Mouse (Mus musculus): ENCODE data around the gene Ccdc81. TPM values are rescaled to one million over a fixed set of nuclear protein-coding genes. Genes with fewer than 3 reads are reported as not detected.

The Ccdc81 gene
- total RNA-seq, 2 experiments from 2014 or later = 0.57 to 0.70 TPM

- TF ChIP-seq CTCF (IDR thresholded peaks at IDR 0.05) = no peak
- Histone ChIP-seq H3K4me3 (no peak overlapping the region), H3K27ac (no peak overlapping the region)
- intact Hi-C loops (cut with DNase I) = loop anchor here (2.0 to 5.0 kb wide), 2 partner anchors 407 to 433 kb away; no protein-coding TSS in a partner anchor
- no peak for DNase-seq (ENCODE audit: extremely low spot score in 1 of 2, low spot score in 2 of 2)
Observed at GRCm38 (mm10) chr7:89909711-89910110, 6.3 kb upstream of the Ccdc81 start.

- intact Hi-C loops (cut with DNase I) = loop anchor here (2.0 to 5.0 kb wide), 2 partner anchors 407 to 432 kb away; no protein-coding TSS in a partner anchor
- DNase-seq (ENCODE audit: extremely low spot score in 1 of 2, low spot score in 2 of 2) = no peak
- TF ChIP-seq CTCF (IDR thresholded peaks at IDR 0.05) = no peak
- Histone ChIP-seq H3K4me3 (no peak overlapping the region), H3K27ac (no peak overlapping the region)
Observed at GRCm38 (mm10) chr7:89908899-89909621, 5.6 kb upstream of the Ccdc81 start.

GRCm38 (mm10) chr7:89908421-89908820, 5.0 kb upstream of the Ccdc81 start:
- TF ChIP-seq CTCF (IDR thresholded peaks at IDR 0.05) = no peak
- Histone ChIP-seq H3K27ac (no peak overlapping the region), H3K4me3 (no peak overlapping the region)
- DNase-seq (ENCODE audit: extremely low spot score in 1 of 2, low spot score in 2 of 2) = no peak
- intact Hi-C loops (cut with DNase I) = loop anchor here (2.0 to 5.0 kb wide), 2 partner anchors 406 to 432 kb away; no protein-coding TSS in a partner anchor

- H3K27ac ChIP-seq = no peak overlapping the region
- H3K4me3 ChIP-seq = no peak overlapping the region
- peak; percentile 69 to 73 for DNase-seq (ENCODE audit: extremely low spot score in 1 of 2, low spot score in 2 of 2)
- intact Hi-C loops (cut with DNase I) = loop anchor here (2.0 to 5.0 kb wide), 2 partner anchors 406 to 431 kb away; no protein-coding TSS in a partner anchor
- peak; percentile 98 for TF ChIP-seq CTCF (IDR thresholded peaks at IDR 0.05)
Observed at GRCm38 (mm10) chr7:89907950-89908349, 4.5 kb upstream of the Ccdc81 start.

- intact Hi-C loops (cut with DNase I) = no loop called here
- DNase-seq (ENCODE audit: extremely low spot score in 1 of 2, low spot score in 2 of 2) = no peak
- TF ChIP-seq CTCF (IDR thresholded peaks at IDR 0.05) = no peak
- H3K27ac ChIP-seq = no peak overlapping the region
- H3K4me3 ChIP-seq = no peak overlapping the region
Observed at GRCm38 (mm10) chr7:89903007-89903406, 422 bp downstream of the Ccdc81 start.

- TF ChIP-seq CTCF (IDR thresholded peaks at IDR 0.05) = peak; percentile 40
- intact Hi-C loops (cut with DNase I) = no loop called here
- H3K4me3 ChIP-seq = no peak overlapping the region
- H3K27ac ChIP-seq = no peak overlapping the region
- DNase-seq (ENCODE audit: extremely low spot score in 1 of 2, low spot score in 2 of 2) = no peak
Observed at GRCm38 (mm10) chr7:89891856-89892255, 11.6 kb downstream of the Ccdc81 start.

GRCm38 (mm10) chr7:89891412-89891811, 12.0 kb downstream of the Ccdc81 start:
- intact Hi-C loops (cut with DNase I) = no loop called here
- TF ChIP-seq CTCF (IDR thresholded peaks at IDR 0.05) = no peak
- Histone ChIP-seq H3K4me3 (no peak overlapping the region), H3K27ac (no peak overlapping the region)
- no peak for DNase-seq (ENCODE audit: extremely low spot score in 1 of 2, low spot score in 2 of 2)

- TF ChIP-seq CTCF (IDR thresholded peaks at IDR 0.05) = no peak
- intact Hi-C loops (cut with DNase I) = no loop called here
- DNase-seq (ENCODE audit: extremely low spot score in 1 of 2, low spot score in 2 of 2) = no peak
- Histone ChIP-seq H3K27ac (no peak overlapping the region), H3K4me3 (no peak overlapping the region)
Observed at GRCm38 (mm10) chr7:89884551-89884950, 18.9 kb downstream of the Ccdc81 start.

GRCm38 (mm10) chr7:89879686-89880085, 23.7 kb downstream of the Ccdc81 start:
- intact Hi-C loops (cut with DNase I) = no loop called here
- H3K27ac ChIP-seq = no peak overlapping the region
- DNase-seq (ENCODE audit: extremely low spot score in 1 of 2, low spot score in 2 of 2) = no peak
- no peak for TF ChIP-seq CTCF (IDR thresholded peaks at IDR 0.05)
- H3K4me3 ChIP-seq = no peak overlapping the region

GRCm38 (mm10) chr7:89867221-89867620, 36.2 kb downstream of the Ccdc81 start:
- Histone ChIP-seq H3K27ac (no peak overlapping the region), H3K4me3 (no peak overlapping the region)
- no peak for DNase-seq (ENCODE audit: extremely low spot score in 1 of 2, low spot score in 2 of 2)
- intact Hi-C loops (cut with DNase I) = no loop called here
- no peak for TF ChIP-seq CTCF (IDR thresholded peaks at IDR 0.05)

- peak; percentile 17 for TF ChIP-seq CTCF (IDR thresholded peaks at IDR 0.05)
- Histone ChIP-seq H3K27ac (no peak overlapping the region), H3K4me3 (no peak overlapping the region)
- DNase-seq (ENCODE audit: extremely low spot score in 1 of 2, low spot score in 2 of 2) = no peak
- intact Hi-C loops (cut with DNase I) = no loop called here
Observed at GRCm38 (mm10) chr7:89864769-89865168, 38.7 kb downstream of the Ccdc81 start.

- no peak for DNase-seq (ENCODE audit: extremely low spot score in 1 of 2, low spot score in 2 of 2)
- H3K4me3 ChIP-seq = no peak overlapping the region
- TF ChIP-seq CTCF (IDR thresholded peaks at IDR 0.05) = no peak
- H3K27ac ChIP-seq = no peak overlapping the region
- intact Hi-C loops (cut with DNase I) = no loop called here
Observed at GRCm38 (mm10) chr7:89856440-89857217, 46.8 kb downstream of the Ccdc81 start.
